Comparison of ENCODE assay signal across 16 mouse cellular contexts in the genomic region with DNA sequence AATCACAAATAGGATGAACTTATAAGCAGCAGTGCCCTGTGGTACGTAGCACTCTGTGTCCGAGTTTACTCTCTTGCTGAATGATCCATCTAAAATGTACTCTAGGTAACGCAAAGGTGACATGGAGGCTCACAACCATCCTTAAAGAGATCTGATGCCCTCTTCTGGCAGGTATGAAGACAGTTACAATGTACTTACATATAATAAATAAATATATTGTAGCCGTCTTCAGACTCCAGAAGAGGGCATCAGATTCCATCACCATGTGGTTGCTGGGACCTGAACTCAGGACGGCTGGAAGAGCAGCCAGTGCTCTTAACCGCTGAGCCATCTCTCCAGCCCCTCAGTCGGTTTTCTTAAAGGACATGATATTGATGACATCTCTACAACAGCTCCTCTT. TPM values are rescaled to one million over a fixed set of nuclear protein-coding genes. Genes with fewer than 3 reads are reported as not detected.
DNase-seq lines count a peak whose midpoint lies in the region; ATAC-seq and TF ChIP-seq lines count a peak whose summit lies in the region.
"Had no signal": no experiment of that assay in that cellular context is flagged by ENCODE, and none has a peak within 500 bp of the region (broad histone marks: within the 10 kb centered on the region; RNA-seq: fewer than 3 reads in every experiment).

No protein-coding gene starts in this region.

- peak; percentile 15 for DNase-seq in forebrain, postnatal 0 days
- DNase-seq in forebrain, embryonic 11.5 days (ENCODE audit: low spot score) = no peak
- DNase-seq in liver, embryonic 14.5 days (ENCODE audit: low read depth in 3 of 3, low spot score in 3 of 3) = no peak
- DNase-seq in 416B (ENCODE audit: low read depth) (peak; percentile 74), MEL-GATA-1-ER (ENCODE audit: extremely low read depth, low read depth) (peak; percentile 41)
- DNase-seq in B cell, adult 2 months = no peak
- DNase-seq: cerebellum, postnatal 25 days; gastrocnemius, postnatal 14 days; kidney, postnatal 10 days; layer of hippocampus, postnatal 36 days had no signal

- H3K4me2 ChIP-seq in forebrain, postnatal 0 days (ENCODE audit: low read depth) = no peak overlapping the region
- no peak overlapping the region for H3K4me2 ChIP-seq in forebrain, embryonic 11.5 days (ENCODE audit: low read depth, low read length, severe bottlenecking)
- no peak overlapping the region for H3K4me2 ChIP-seq in liver, embryonic 14.5 days (ENCODE audit: low read depth)
- H3K4me2 ChIP-seq in liver, embryonic 12.5 days = no peak overlapping the region
- H3K4me2 ChIP-seq: heart, embryonic 12.5 days; hindbrain, embryonic 14.5 days had no signal

- ATAC-seq in forebrain, postnatal 0 days = 0 out of 2 replicates have a peak, but pooled peaks have one; percentile 47
- no peak for ATAC-seq in forebrain, embryonic 11.5 days (replicated peaks; ENCODE audit: low FRiP score)
- ATAC-seq in liver, embryonic 14.5 days (ENCODE audit: insufficient read depth) = no peak
- ATAC-seq in liver, embryonic 12.5 days = no peak
- no peak for ATAC-seq in monocyte, adult 5-6 weeks (replicated peaks; ENCODE audit: insufficient number of reproducible peaks, low FRiP score, low TSS enrichment, poor library complexity, severe bottlenecking)

- TF ChIP-seq CTCF in forebrain, postnatal 0 days (IDR thresholded peaks at IDR 0.05; ENCODE audit: low read depth) = peak; percentile 44; the same call in 1 of the 2 replicates
- peak; percentile 23; the same call in 1 of the 2 replicates for TF ChIP-seq CTCF in liver, embryonic 14.5 days (IDR thresholded peaks at IDR 0.05; ENCODE audit: low read depth)

- H3K4me3 ChIP-seq in forebrain, postnatal 0 days (ENCODE audit: low read depth, low read length) = no peak overlapping the region
- H3K4me3 ChIP-seq in forebrain, embryonic 11.5 days (ENCODE audit: low read depth, low read length) = no peak overlapping the region
- H3K4me3 ChIP-seq in liver, embryonic 14.5 days (ENCODE audit: insufficient read depth in 1 of 2, low read depth in 2 of 2, low read length in 2 of 2) = no peak overlapping the region
- no peak overlapping the region for H3K4me3 ChIP-seq in liver, embryonic 12.5 days
- H3K4me3 ChIP-seq: heart, embryonic 12.5 days had no signal

- H3K27me3 ChIP-seq in forebrain, postnatal 0 days (ENCODE audit: insufficient read depth, low read length) = no peaks in the 10 kb centered on the region
- no peaks in the 10 kb centered on the region for H3K27me3 ChIP-seq in forebrain, embryonic 11.5 days (ENCODE audit: control insufficient read depth, insufficient read depth, low read length)
- H3K27me3 ChIP-seq in liver, embryonic 14.5 days (ENCODE audit: control insufficient read depth, insufficient read depth, low read length) = no peaks in the 10 kb centered on the region
- peaks cover 3% of the 10 kb centered on the region; the same call in 1 of the 2 replicates for H3K27me3 ChIP-seq in liver, embryonic 12.5 days (replicated peaks)
- H3K27me3 ChIP-seq: heart, embryonic 12.5 days had no signal

- WGBS in forebrain, postnatal 0 days = 71% methylated on average over 7 of the region's 7 CpGs
- WGBS in forebrain, embryonic 11.5 days = 76% methylated on average over 7 of the region's 7 CpGs
- 52% methylated on average over 7 of the region's 7 CpGs for WGBS in liver, embryonic 14.5 days (ENCODE audit: insufficient replicate concordance)
- WGBS in liver, embryonic 12.5 days (ENCODE audit: insufficient replicate concordance) = 55% methylated on average over 7 of the region's 7 CpGs

- H3K9ac ChIP-seq in forebrain, postnatal 0 days = no peak overlapping the region
- no peak overlapping the region for H3K9ac ChIP-seq in forebrain, embryonic 11.5 days (ENCODE audit: low read length)
- no peak overlapping the region for H3K9ac ChIP-seq in liver, embryonic 14.5 days (replicated peaks)
- H3K9ac ChIP-seq in liver, embryonic 12.5 days = no peak overlapping the region
- H3K9ac ChIP-seq: heart, embryonic 12.5 days; hindbrain, embryonic 14.5 days had no signal

- H3K27ac ChIP-seq in forebrain, postnatal 0 days (ENCODE audit: low read depth, low read length) = no peak overlapping the region
- H3K27ac ChIP-seq in forebrain, embryonic 11.5 days (ENCODE audit: low read depth, low read length) = no peak overlapping the region
- no peak overlapping the region for H3K27ac ChIP-seq in liver, embryonic 14.5 days
- no peak overlapping the region for H3K27ac ChIP-seq in liver, embryonic 12.5 days
- H3K27ac ChIP-seq: hindbrain, embryonic 14.5 days had no signal

- peaks cover 24% of the 10 kb centered on the region; the same call in 1 of the 2 replicates for H3K36me3 ChIP-seq in forebrain, postnatal 0 days (ENCODE audit: insufficient read depth)
- H3K36me3 ChIP-seq in forebrain, embryonic 11.5 days (ENCODE audit: control insufficient read depth, insufficient read depth, low read length) = no peaks in the 10 kb centered on the region
- no peaks in the 10 kb centered on the region for H3K36me3 ChIP-seq in liver, embryonic 14.5 days (replicated peaks; ENCODE audit: control insufficient read depth, insufficient read depth, low read depth)
- H3K36me3 ChIP-seq in liver, embryonic 12.5 days = no peaks in the 10 kb centered on the region

- H3K9me3 ChIP-seq in forebrain, postnatal 0 days (ENCODE audit: low read length) = no peaks in the 10 kb centered on the region
- H3K9me3 ChIP-seq in forebrain, embryonic 11.5 days (ENCODE audit: control insufficient read depth, low read length) = no peaks in the 10 kb centered on the region
- H3K9me3 ChIP-seq in liver, embryonic 14.5 days (ENCODE audit: control insufficient read depth, low read length) = no peaks in the 10 kb centered on the region
- H3K9me3 ChIP-seq in liver, embryonic 12.5 days (replicated peaks) = no peaks in the 10 kb centered on the region
- H3K9me3 ChIP-seq: heart, embryonic 12.5 days had no signal

- H3K4me1 ChIP-seq in forebrain, postnatal 0 days (ENCODE audit: insufficient read depth) = no peaks in the 10 kb centered on the region
- H3K4me1 ChIP-seq in forebrain, embryonic 11.5 days (replicated peaks; ENCODE audit: control insufficient read depth, insufficient read depth, low read length) = no peaks in the 10 kb centered on the region
- peaks cover 17 to 30% of the 10 kb centered on the region in 2 experiments for H3K4me1 ChIP-seq in liver, embryonic 14.5 days (replicated peaks; ENCODE audit: control insufficient read depth in 2 of 2, insufficient read depth in 2 of 2, low read length in 1 of 2)
- H3K4me1 ChIP-seq in liver, embryonic 12.5 days = peaks cover 38% of the 10 kb centered on the region

- no peak for TF ChIP-seq EP300 in liver, embryonic 14.5 days (IDR thresholded peaks at IDR 0.05; ENCODE audit: low read depth)

RNA-seq across cellular contexts. Expression of a gene that starts 9.3 kb away (rescaled TPM):
- total RNA-seq in forebrain, postnatal 0 days (2014; rRNA removed) = 284 and 326 TPM in 2 replicates
- 210 and 297 TPM in 2 replicates for polyA plus RNA-seq in forebrain, postnatal 0 days (2015; fragmentation: Nextera tagmentation; extraction: Ambion mirVana)
- 8.9 and 11.2 TPM in 2 replicates for polyA plus RNA-seq in forebrain, embryonic 11.5 days (2014; fragmentation: Nextera tagmentation; extraction: Ambion mirVana)
- 11.6 and 11.7 TPM in 2 replicates for polyA plus RNA-seq in liver, embryonic 14.5 days (2012; rRNA removed)
- 13.5 and 14.7 TPM in 2 replicates for polyA plus RNA-seq in liver, embryonic 14.5 days (2014; fragmentation: Nextera tagmentation; extraction: Ambion mirVana)
- polyA plus RNA-seq in liver, embryonic 12.5 days (2016; fragmentation: Nextera tagmentation; extraction: Ambion mirVana) = 17.0 and 17.3 TPM in 2 replicates
- 0.43 to 9.4 TPM (median 1.3 TPM) in 3 replicates for total RNA-seq in monocyte, adult 5-6 weeks (2017)

RNA-seq across cellular contexts. Expression of a gene that starts 12.0 kb away (rescaled TPM):
- 2.5 and 3.1 TPM in 2 replicates for total RNA-seq in forebrain, postnatal 0 days (2014; rRNA removed)
- polyA plus RNA-seq in forebrain, postnatal 0 days (2015; fragmentation: Nextera tagmentation; extraction: Ambion mirVana) = 0.29 and 0.39 TPM in 2 replicates
- polyA plus RNA-seq in forebrain, embryonic 11.5 days (2014; fragmentation: Nextera tagmentation; extraction: Ambion mirVana) = 0.45 and 0.89 TPM in 2 replicates
- polyA plus RNA-seq in liver, embryonic 14.5 days (2012; rRNA removed) = 0.15 and 0.23 TPM in 2 replicates
- 0.05 TPM in 1 of 2 replicates, not detected in the other for polyA plus RNA-seq in liver, embryonic 14.5 days (2014; fragmentation: Nextera tagmentation; extraction: Ambion mirVana)
- polyA plus RNA-seq in liver, embryonic 12.5 days (2016; fragmentation: Nextera tagmentation; extraction: Ambion mirVana) = 0.06 and 0.11 TPM in 2 replicates
- not detected in 3 replicates for total RNA-seq in monocyte, adult 5-6 weeks (2017)

RNA-seq across cellular contexts. Expression of a gene that starts 13.5 kb away (rescaled TPM):
- total RNA-seq in forebrain, postnatal 0 days (2014; rRNA removed) = not detected in 2 replicates
- not detected in 2 replicates for polyA plus RNA-seq in forebrain, postnatal 0 days (2015; fragmentation: Nextera tagmentation; extraction: Ambion mirVana)
- not detected in 2 replicates for polyA plus RNA-seq in forebrain, embryonic 11.5 days (2014; fragmentation: Nextera tagmentation; extraction: Ambion mirVana)
- not detected in 2 replicates for polyA plus RNA-seq in liver, embryonic 14.5 days (2012; rRNA removed)
- polyA plus RNA-seq in liver, embryonic 14.5 days (2014; fragmentation: Nextera tagmentation; extraction: Ambion mirVana) = not detected in 2 replicates
- not detected in 2 replicates for polyA plus RNA-seq in liver, embryonic 12.5 days (2016; fragmentation: Nextera tagmentation; extraction: Ambion mirVana)
- total RNA-seq in monocyte, adult 5-6 weeks (2017) = 2.5 TPM in 1 of 3 replicates, not detected in the others
- total RNA-seq: layer of hippocampus, postnatal 36 days; megakaryocyte progenitor cell, adult 5-6 weeks had no signal
- polyA plus RNA-seq: heart, embryonic 12.5 days; hindbrain, embryonic 14.5 days; limb, embryonic 14.5 days had no signal

RNA-seq across cellular contexts. Expression of a gene that starts 17.9 kb away (rescaled TPM):
- not detected in 2 replicates for total RNA-seq in forebrain, postnatal 0 days (2014; rRNA removed)
- not detected in 2 replicates for polyA plus RNA-seq in forebrain, postnatal 0 days (2015; fragmentation: Nextera tagmentation; extraction: Ambion mirVana)
- polyA plus RNA-seq in forebrain, embryonic 11.5 days (2014; fragmentation: Nextera tagmentation; extraction: Ambion mirVana) = not detected in 2 replicates
- not detected in 2 replicates for polyA plus RNA-seq in liver, embryonic 14.5 days (2012; rRNA removed)
- polyA plus RNA-seq in liver, embryonic 14.5 days (2014; fragmentation: Nextera tagmentation; extraction: Ambion mirVana) = not detected in 2 replicates
- not detected in 2 replicates for polyA plus RNA-seq in liver, embryonic 12.5 days (2016; fragmentation: Nextera tagmentation; extraction: Ambion mirVana)
- not detected in 3 replicates for total RNA-seq in monocyte, adult 5-6 weeks (2017)
- total RNA-seq: gastrocnemius, postnatal 14 days; layer of hippocampus, postnatal 36 days; megakaryocyte progenitor cell, adult 5-6 weeks had no signal
- polyA plus RNA-seq: heart, embryonic 12.5 days; hindbrain, embryonic 14.5 days; limb, embryonic 14.5 days had no signal

RNA-seq across cellular contexts. Expression of a gene that starts 20.1 kb away (rescaled TPM):
- total RNA-seq in forebrain, postnatal 0 days (2014; rRNA removed) = 47.4 and 49.5 TPM in 2 replicates
- 47.5 and 54.5 TPM in 2 replicates for polyA plus RNA-seq in forebrain, postnatal 0 days (2015; fragmentation: Nextera tagmentation; extraction: Ambion mirVana)
- polyA plus RNA-seq in forebrain, embryonic 11.5 days (2014; fragmentation: Nextera tagmentation; extraction: Ambion mirVana) = 48.1 and 60.0 TPM in 2 replicates
- 7.5 and 9.5 TPM in 2 replicates for polyA plus RNA-seq in liver, embryonic 14.5 days (2012; rRNA removed)
- 10.2 and 10.8 TPM in 2 replicates for polyA plus RNA-seq in liver, embryonic 14.5 days (2014; fragmentation: Nextera tagmentation; extraction: Ambion mirVana)
- polyA plus RNA-seq in liver, embryonic 12.5 days (2016; fragmentation: Nextera tagmentation; extraction: Ambion mirVana) = 19.6 and 20.4 TPM in 2 replicates
- 16.1 to 24.4 TPM (median 21.4 TPM) in 3 replicates for total RNA-seq in monocyte, adult 5-6 weeks (2017)

Comparison
In these comparisons a context has a peak if more than half of its experiments do, and no peak if none do; other contexts are left out.
1. DNase-seq: peak in forebrain, postnatal 0 days (single experiment), 416B (single experiment) and MEL-GATA-1-ER (single experiment); none in forebrain, embryonic 11.5 days (single experiment), liver, embryonic 14.5 days (0 of 3) and B cell, adult 2 months (0 of 2).
2. RNA of a gene that starts 9.3 kb away (polyA plus RNA-seq): 210 to 297 TPM in forebrain, postnatal 0 days; 17.0 to 17.3 TPM in liver, embryonic 12.5 days, 11.6 to 14.7 TPM in liver, embryonic 14.5 days and 8.9 to 11.2 TPM in forebrain, embryonic 11.5 days; every median in the first group is over 10 times any median in the second.